Mouse (Mus musculus) heart, postnatal 0 days (tissue): ENCODE data around the gene Olfr456. TPM values are rescaled to one million over a fixed set of nuclear protein-coding genes. Genes with fewer than 3 reads are reported as not detected.

ENCODE experiments used
- ATAC-seq: fragments of 200-750 bp; cut with Nextera tagmentation; 2 replicates; pipeline ENCODE4 v1.8.0; 2017; ENCODE audit warnings: low read depth, moderate number of reproducible peaks, moderate library complexity; ENCODE audit not compliant: insufficient read depth
- DNase-seq: peaks from one replicate; pipeline ENCODE4 v3.0.0-alpha.2; 2016; ENCODE audit warnings: low spot score
- H3K27ac ChIP-seq: fragments of 300-500 bp; sonication (generic); 2 replicates; pipeline ENCODE4 v1.5.1; 2014; ENCODE audit warnings: low read depth, mild to moderate bottlenecking
- H3K27me3 ChIP-seq: fragments of 300-500 bp; sonication (generic); 2 replicates; pipeline ENCODE4 v1.6.1; 2014; ENCODE audit warnings: low read length, mixed read lengths; ENCODE audit not compliant: control insufficient read depth, insufficient read depth
- H3K36me3 ChIP-seq: fragments of 300-500 bp; sonication (generic); replicated peaks from 2 replicates; pipeline ENCODE4 v1.6.1; 2014; ENCODE audit warnings: low read length, mixed read lengths; ENCODE audit not compliant: control insufficient read depth, insufficient read depth
- H3K4me1 ChIP-seq: fragments of 300-500 bp; sonication (generic); 2 replicates; pipeline ENCODE4 v1.6.1; 2014; ENCODE audit warnings: antibody characterized with exemption; ENCODE audit not compliant: control insufficient read depth, insufficient read depth
- H3K4me2 ChIP-seq: fragments of 300-500 bp; sonication (generic); 2 replicates; pipeline ENCODE4 v1.6.1; 2014; ENCODE audit warnings: low read depth, mild to moderate bottlenecking, low read length, moderate library complexity
- H3K4me3 ChIP-seq: fragments of 300-500 bp; sonication (generic); 2 replicates; pipeline ENCODE4 v1.5.1; 2014; ENCODE audit warnings: low read depth, low read length
- H3K9ac ChIP-seq: fragments of 300-500 bp; sonication (generic); replicated peaks from 2 replicates; pipeline ENCODE4 v1.6.1; 2014; ENCODE audit warnings: low read depth, low read length, mixed read lengths
- H3K9me3 ChIP-seq: fragments of 300-500 bp; sonication (generic); replicated peaks from 2 replicates; pipeline ENCODE4 v1.6.1; 2016; ENCODE audit warnings: low read length; ENCODE audit not compliant: control insufficient read depth
- CTCF ChIP-seq: IDR thresholded peaks from 2 replicates; pipeline ENCODE4 v1.5.1; 2016; ENCODE audit warnings: antibody characterized with exemption, control low read depth, low read depth
- EP300 ChIP-seq: IDR thresholded peaks from 2 replicates; pipeline ENCODE4 v1.6.1; 2016; ENCODE audit warnings: antibody characterized with exemption, low read depth
- WGBS: fragments of 180-500 bp; shearing (Covaris S2); extraction: QIAGEN DNeasy Blood & Tissue Kit; methylation state at CpG from one replicate; pipeline ENCODE4 v1.1.7; 2014; 5-methylcytosine and 5-hydroxymethylcytosine counted together
- polyA plus RNA-seq: library from polyadenylated mRNA; unstranded; fragments of >200 nt; fragmentation: Nextera tagmentation; extraction: Ambion mirVana; gene quantifications from 2 replicates; pipeline ENCODE4 v1.2.1, GENCODE M21; 2015
- total RNA-seq: library from RNA; depleted of rRNA; stranded (reverse); fragments of >200 nt; gene quantifications from 2 replicates; pipeline ENCODE4 v1.2.3, GENCODE M21; 2014; ENCODE audit warnings: low replicate concordance; rRNA removed

Gene Olfr456
- total RNA-seq (not detected in 2 replicates), polyA plus RNA-seq (not detected in 2 replicates)

DNA sequence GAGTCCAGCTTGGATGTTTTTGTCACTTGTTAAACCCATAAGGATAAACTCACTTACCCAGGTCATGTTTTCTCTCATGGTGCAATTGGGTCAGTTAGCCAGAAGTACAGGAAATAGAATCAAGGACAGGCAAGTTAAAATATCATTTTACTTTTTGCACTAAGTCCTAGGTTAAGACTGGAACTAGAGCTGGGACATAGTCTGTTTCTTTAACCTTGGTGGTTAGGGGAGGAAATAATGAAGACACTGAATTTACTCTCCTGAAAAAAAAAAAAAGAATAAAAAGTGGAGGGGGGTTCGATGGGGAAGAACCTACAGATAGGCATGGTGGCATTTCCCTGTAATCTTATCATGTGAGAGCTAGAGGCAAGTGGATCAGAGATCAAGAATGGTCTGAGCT lies at the start of gene Olfr456:
TSS of gene Olfr456 (minus strand) at position 101 of the 400 bp plus-strand sequence.
- no peak for ATAC-seq
- 45% methylated on average over 1 of the region's 1 CpGs for WGBS
- Histone ChIP-seq H3K9me3 (no peaks in the 10 kb centered on the region), H3K4me1 (no peaks in the 10 kb centered on the region), H3K9ac (no peak within 1 kb of the TSS), H3K27me3 (no peaks in the 10 kb centered on the region), H3K4me3 (no peak within 1 kb of the TSS), H3K36me3 (no peaks in the 10 kb centered on the region), H3K4me2 (no peak within 1 kb of the TSS), H3K27ac (no peak within 1 kb of the TSS)
- TF ChIP-seq CTCF = no peak
- TF ChIP-seq EP300 = no peak
- DNase-seq = no peak

- Histone ChIP-seq H3K4me2 (no peak overlapping the region), H3K36me3 (no peaks in the 10 kb centered on the region), H3K4me3 (no peak overlapping the region), H3K9me3 (no peaks in the 10 kb centered on the region), H3K9ac (no peak overlapping the region), H3K27ac (no peak overlapping the region), H3K27me3 (no peaks in the 10 kb centered on the region), H3K4me1 (no peaks in the 10 kb centered on the region)
- no peak for TF ChIP-seq EP300
- no peak for TF ChIP-seq CTCF
- no peak for ATAC-seq
- no peak for DNase-seq
- WGBS = 46% methylated on average over 1 of the region's 1 CpGs
Measured at GRCm38 (mm10) chr6:42513461-42513860, 26.4 kb upstream of the Olfr456 start.

GRCm38 (mm10) chr6:42509311-42509710 lies 22.3 kb upstream of the Olfr456 start:
- Histone ChIP-seq H3K4me2 (no peak overlapping the region), H3K4me1 (no peaks in the 10 kb centered on the region), H3K4me3 (no peak overlapping the region), H3K36me3 (no peaks in the 10 kb centered on the region), H3K9me3 (no peaks in the 10 kb centered on the region), H3K27me3 (no peaks in the 10 kb centered on the region), H3K9ac (no peak overlapping the region), H3K27ac (no peak overlapping the region)
- ATAC-seq (no peak), DNase-seq (no peak)
- no peak for TF ChIP-seq CTCF
- no peak for TF ChIP-seq EP300

DNA sequence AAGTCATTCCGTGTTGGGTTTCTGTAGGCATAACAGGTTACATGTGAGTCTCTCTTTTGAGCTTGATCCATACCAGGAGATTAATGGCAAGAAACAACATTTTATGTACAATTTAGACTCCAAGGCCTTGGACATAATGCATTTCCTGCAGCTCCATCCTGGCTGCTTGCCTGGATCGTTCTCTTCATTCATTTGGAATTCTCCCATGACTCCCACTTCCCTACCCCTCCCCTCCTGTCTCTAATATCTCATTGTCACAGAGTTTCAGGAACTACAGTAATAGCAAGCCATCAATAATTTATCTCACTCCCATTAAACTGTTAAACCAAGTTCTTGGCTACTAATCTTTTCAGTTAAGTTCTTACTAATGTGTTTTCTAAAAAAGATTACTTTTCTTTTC lies 16.5 kb upstream of the Olfr456 start:
- no peaks in the 10 kb centered on the region for H3K9me3 ChIP-seq
- WGBS = 50% methylated on average over 2 of the region's 2 CpGs
- peak; percentile 16 for DNase-seq
- no peaks in the 10 kb centered on the region for H3K27me3 ChIP-seq
- TF ChIP-seq CTCF (no peak), EP300 (no peak)
- H3K4me3 ChIP-seq = no peak overlapping the region
- H3K9ac ChIP-seq = no peak overlapping the region
- H3K36me3 ChIP-seq = no peaks in the 10 kb centered on the region
- no peaks in the 10 kb centered on the region for H3K4me1 ChIP-seq
- no peak overlapping the region for H3K4me2 ChIP-seq
- no peak for ATAC-seq
- no peak overlapping the region for H3K27ac ChIP-seq

GRCm38 (mm10) chr6:42489731-42490130 lies 2.7 kb upstream of the Olfr456 start:
- WGBS = 32% methylated on average over 1 of the region's 1 CpGs
- Histone ChIP-seq H3K36me3 (no peaks in the 10 kb centered on the region), H3K27me3 (no peaks in the 10 kb centered on the region), H3K4me2 (no peak overlapping the region), H3K4me1 (no peaks in the 10 kb centered on the region), H3K4me3 (no peak overlapping the region), H3K27ac (no peak overlapping the region), H3K9me3 (no peaks in the 10 kb centered on the region), H3K9ac (no peak overlapping the region)
- no peak for DNase-seq
- no peak for TF ChIP-seq CTCF
- no peak for TF ChIP-seq EP300
- no peak for ATAC-seq

GRCm38 (mm10) chr6:42484633-42485032 lies 2.4 kb downstream of the Olfr456 start:
- Histone ChIP-seq H3K4me2 (no peak overlapping the region), H3K4me1 (no peaks in the 10 kb centered on the region), H3K36me3 (no peaks in the 10 kb centered on the region), H3K27ac (no peak overlapping the region), H3K4me3 (no peak overlapping the region), H3K9me3 (no peaks in the 10 kb centered on the region), H3K27me3 (no peaks in the 10 kb centered on the region), H3K9ac (no peak overlapping the region)
- ATAC-seq = no peak
- no peak for DNase-seq
- TF ChIP-seq CTCF (no peak), EP300 (no peak)
